Mouse (Mus musculus) central nervous system, embryonic 14 days (tissue): ENCODE measurements around the gene Gm21118. TPM values are rescaled to one million over a fixed set of nuclear protein-coding genes. Genes with fewer than 3 reads are reported as not detected.

Experiments
- polyA plus RNA-seq: library from polyadenylated mRNA; depleted of rRNA; stranded (reverse); fragments of >200 nt; gene quantifications from 2 replicates; pipeline ENCODE4 v1.2.3, GENCODE M21; 2012; rRNA removed

Gene Gm21118
- polyA plus RNA-seq = not detected in 2 replicates

GRCm38 (mm10) chrY:70273542-70273941, at the start of gene Gm21118:
Gm21118 (minus strand) TSS chrY:70273642.

GRCm38 (mm10) chrY:70303187-70303586, 29.7 kb upstream of the Gm21118 start, which contains the start of the genes Gm29423 and Gm29644:
Gm29423 (minus strand) TSS chrY:70303287.
Gm29644 (minus strand) TSS chrY:70303343.

Other genes with a start within 250 kb of the Gm21118 start
- gene Gm29423, start 29.6 kb upstream of the Gm21118 start, polyA plus RNA-seq = not detected in 2 replicates
- not detected in 2 replicates for gene Gm29644, start 29.7 kb upstream of the Gm21118 start, polyA plus RNA-seq
- gene Gm20888, start 168.2 kb upstream of the Gm21118 start, polyA plus RNA-seq = not detected in 2 replicates